In the genomic region with DNA sequence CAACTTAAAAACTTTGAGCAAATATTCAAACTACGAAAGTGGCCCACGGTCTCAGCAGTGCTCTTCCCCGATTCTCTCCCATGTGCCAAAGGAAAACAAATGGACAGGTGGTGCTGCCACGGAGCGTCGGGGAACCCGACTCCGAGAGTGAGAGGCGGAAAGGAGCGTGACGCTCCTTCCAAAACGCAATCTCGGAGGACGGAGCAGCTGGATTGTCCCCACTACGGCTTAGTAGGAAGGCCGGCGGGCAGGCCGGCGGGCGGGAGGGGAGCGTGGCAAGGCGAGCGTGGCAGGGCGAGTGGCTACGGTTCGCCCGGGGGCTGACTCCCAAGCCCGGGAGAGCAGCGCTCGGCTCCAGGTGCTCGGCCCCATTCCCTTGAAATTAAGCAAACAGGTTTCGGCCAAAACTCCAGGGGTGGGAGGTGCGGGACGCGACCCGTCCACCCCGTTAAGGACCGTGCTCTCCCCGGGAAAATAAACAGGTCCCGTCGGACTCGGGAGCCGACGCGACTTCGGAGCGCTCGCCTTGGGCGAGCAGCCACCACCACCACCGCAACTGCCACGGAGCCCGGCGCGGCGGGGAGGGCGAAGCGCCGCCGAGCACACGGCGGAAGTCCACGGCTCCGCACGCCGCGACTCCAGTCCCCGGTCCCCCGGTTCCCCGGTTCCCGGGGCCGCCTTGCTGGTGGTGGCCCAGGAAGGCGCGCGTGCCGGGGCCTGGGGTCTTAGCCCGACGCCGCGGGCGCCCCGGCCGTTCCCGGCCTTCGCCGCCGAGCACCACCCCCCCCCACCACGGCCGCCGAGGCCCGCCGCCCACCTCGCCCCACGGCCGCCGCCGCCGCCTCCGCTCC, we compare ENCODE assay signal across 8 mouse cellular contexts. TPM values are rescaled to one million over a fixed set of nuclear protein-coding genes. Genes with fewer than 3 reads are reported as not detected.
DNase-seq lines count a peak whose midpoint lies in the region; ATAC-seq and TF ChIP-seq lines count a peak whose summit lies in the region.

No protein-coding gene starts in this region.

- WGBS in embryonic facial prominence, embryonic 11.5 days: under 1% methylated on average over 80 of the region's 98 CpGs
- under 1% methylated on average over 44 of the region's 98 CpGs for WGBS in limb, embryonic 14.5 days
- WGBS in midbrain, postnatal 0 days: under 1% methylated on average over 69 of the region's 98 CpGs

- peak overlapping the region; percentile 96 for H3K4me3 ChIP-seq in embryonic facial prominence, embryonic 11.5 days (ENCODE audit: low read depth, low read length)
- peak overlapping the region; percentile 96 for H3K4me3 ChIP-seq in limb, embryonic 14.5 days (replicated peaks; ENCODE audit: low read length)
- H3K4me3 ChIP-seq in midbrain, postnatal 0 days (ENCODE audit: low read depth, low read length): peak overlapping the region; percentile 92

- peak overlapping the region; percentile 97 for H3K9ac ChIP-seq in embryonic facial prominence, embryonic 11.5 days (replicated peaks; ENCODE audit: low read length)
- peak overlapping the region; percentile 97 for H3K9ac ChIP-seq in limb, embryonic 14.5 days (ENCODE audit: low read depth, low read length, severe bottlenecking)
- peak overlapping the region; percentile 91 for H3K9ac ChIP-seq in midbrain, postnatal 0 days (replicated peaks; ENCODE audit: low read length, poor library complexity, severe bottlenecking)

- peak; percentile 14; the same call in 1 of the 2 replicates for ATAC-seq in embryonic facial prominence, embryonic 11.5 days (replicated peaks; ENCODE audit: insufficient number of reproducible peaks, low FRiP score, low TSS enrichment, low read depth)
- peak; percentile 13; the same call in 1 of the 2 replicates for ATAC-seq in granulocyte monocyte progenitor cell, adult 5-6 weeks (replicated peaks; ENCODE audit: poor library complexity, severe bottlenecking)
- ATAC-seq in limb, embryonic 14.5 days (ENCODE audit: low FRiP score, low read depth): no peak
- ATAC-seq in midbrain, postnatal 0 days (ENCODE audit: low FRiP score): peak; percentile 10

- peak; percentile 31 to 41 for DNase-seq in lung, adult 18-20 months
- DNase-seq in lung, postnatal 25 days (ENCODE audit: low spot score): no peak
- DNase-seq in embryonic facial prominence, embryonic 11.5 days (ENCODE audit: low spot score): peak; percentile 45
- peak; percentile 63 for DNase-seq in kidney, adult 18-20 months
- peak; percentile 25 for DNase-seq in limb, embryonic 14.5 days (ENCODE audit: low spot score)
- DNase-seq in midbrain, postnatal 0 days (ENCODE audit: low spot score): peak; percentile 39
- DNase-seq in spleen, postnatal 4 days (ENCODE audit: low spot score in 2 of 2): peak; percentile 52 to 83

- no peaks in the 10 kb centered on the region for H3K36me3 ChIP-seq in embryonic facial prominence, embryonic 11.5 days (replicated peaks; ENCODE audit: control insufficient read depth, insufficient read depth, low read depth, low read length)
- no peaks in the 10 kb centered on the region; the same call in 1 of the 2 replicates for H3K36me3 ChIP-seq in limb, embryonic 14.5 days (ENCODE audit: control insufficient read depth, insufficient read depth, low read length)
- no peaks in the 10 kb centered on the region for H3K36me3 ChIP-seq in midbrain, postnatal 0 days (ENCODE audit: insufficient read depth, low read length)

- H3K9me3 ChIP-seq in embryonic facial prominence, embryonic 11.5 days (replicated peaks; ENCODE audit: control insufficient read depth, low read length): no peaks in the 10 kb centered on the region
- no peaks in the 10 kb centered on the region for H3K9me3 ChIP-seq in limb, embryonic 14.5 days (ENCODE audit: control insufficient read depth, low read length)
- H3K9me3 ChIP-seq in midbrain, postnatal 0 days (ENCODE audit: low read length): no peaks in the 10 kb centered on the region

- no peak for TF ChIP-seq POLR2A in limb, embryonic 14.5 days (IDR thresholded peaks at IDR 0.05; ENCODE audit: borderline replicate concordance, extremely low read depth, insufficient read depth, insufficient read length)

- no peaks in the 10 kb centered on the region for H3K4me1 ChIP-seq in embryonic facial prominence, embryonic 11.5 days (ENCODE audit: control insufficient read depth, insufficient read depth, low read length)
- peaks cover 22% of the 10 kb centered on the region for H3K4me1 ChIP-seq in limb, embryonic 14.5 days (ENCODE audit: control insufficient read depth, insufficient read depth, low read length)
- peaks cover 2% of the 10 kb centered on the region; the same call in 1 of the 2 replicates for H3K4me1 ChIP-seq in midbrain, postnatal 0 days (ENCODE audit: insufficient read depth, low read length)

- peak overlapping the region; percentile 71 for H3K4me2 ChIP-seq in embryonic facial prominence, embryonic 11.5 days (ENCODE audit: low read depth, low read length)
- H3K4me2 ChIP-seq in limb, embryonic 14.5 days (replicated peaks; ENCODE audit: low read depth, low read length, severe bottlenecking): peak overlapping the region; percentile 56
- H3K4me2 ChIP-seq in midbrain, postnatal 0 days (ENCODE audit: low read depth, low read length, poor library complexity, severe bottlenecking): peak overlapping the region; percentile 98

- no peak for TF ChIP-seq CTCF in midbrain, postnatal 0 days (IDR thresholded peaks at IDR 0.05)

- H3K27me3 ChIP-seq in embryonic facial prominence, embryonic 11.5 days (ENCODE audit: control insufficient read depth, insufficient read depth, low read length): peaks cover 2% of the 10 kb centered on the region; the same call in 1 of the 2 replicates
- peaks cover 18% of the 10 kb centered on the region for H3K27me3 ChIP-seq in limb, embryonic 14.5 days (ENCODE audit: control insufficient read depth, insufficient read depth, low read length)
- peaks cover 15% of the 10 kb centered on the region for H3K27me3 ChIP-seq in midbrain, postnatal 0 days (ENCODE audit: insufficient read depth, low read length)

- H3K27ac ChIP-seq in embryonic facial prominence, embryonic 11.5 days (replicated peaks; ENCODE audit: low read depth, low read length): peak overlapping the region; percentile 98
- peak overlapping the region; percentile 98 for H3K27ac ChIP-seq in limb, embryonic 14.5 days (replicated peaks; ENCODE audit: low read depth, low read length)
- peak overlapping the region; percentile 91 for H3K27ac ChIP-seq in midbrain, postnatal 0 days (ENCODE audit: low read depth, low read length)

RNA-seq across cellular contexts. Expression of gene Gpbp1, which starts 1.0 kb away (rescaled TPM):
- polyA plus RNA-seq in embryonic facial prominence, embryonic 11.5 days (2014; fragmentation: Nextera tagmentation; extraction: Ambion mirVana): 140 and 160 TPM in 2 replicates
- total RNA-seq in granulocyte monocyte progenitor cell, adult 5-6 weeks (2014; fragmentation: Nextera tagmentation): 78.4 and 87.0 TPM in 2 replicates
- total RNA-seq in granulocyte monocyte progenitor cell, adult 5-6 weeks (2017): 140 and 154 TPM in 2 replicates
- 29.4 and 53.3 TPM in 2 replicates for polyA plus RNA-seq in limb, embryonic 14.5 days (2012; rRNA removed)
- 84.2 and 97.0 TPM in 2 replicates for polyA plus RNA-seq in limb, embryonic 14.5 days (2014; fragmentation: Nextera tagmentation; extraction: Ambion mirVana)
- total RNA-seq in midbrain, postnatal 0 days (2014; rRNA removed): 49.3 and 72.4 TPM in 2 replicates
- polyA plus RNA-seq in midbrain, postnatal 0 days (2015; fragmentation: Nextera tagmentation; extraction: Ambion mirVana): 76.8 and 85.3 TPM in 2 replicates
